Comparison of ENCODE assay signal across 8 mouse cellular contexts in the genomic region with DNA sequence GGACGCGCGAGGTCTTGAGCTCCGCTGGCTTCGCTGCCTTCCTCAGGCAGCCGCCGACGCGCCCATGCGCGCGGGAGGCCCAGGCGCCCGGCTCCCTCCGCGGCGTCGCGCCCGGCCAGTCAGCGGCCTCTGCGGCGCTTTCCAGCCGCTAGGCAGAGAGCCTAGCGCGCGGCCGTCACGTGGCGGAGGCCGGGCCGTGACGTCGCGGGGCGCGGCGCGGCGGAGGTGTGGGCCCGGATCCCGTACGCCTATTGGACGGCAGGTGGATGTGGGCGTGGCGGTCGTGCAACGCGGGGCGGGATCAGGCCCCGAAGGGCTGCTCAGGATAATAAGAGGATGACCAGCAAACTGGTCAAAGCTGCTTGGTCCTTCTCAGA. TPM values are rescaled to one million over a fixed set of nuclear protein-coding genes. Genes with fewer than 3 reads are reported as not detected.
DNase-seq lines count a peak whose midpoint lies in the region; ATAC-seq and TF ChIP-seq lines count a peak whose summit lies in the region.

A gene (minus strand): TSS at position 184 of the 377 bp plus-strand sequence.

- peak within 1 kb of the TSS; percentile 88 for H3K27ac ChIP-seq in hindbrain, embryonic 16.5 days (ENCODE audit: low read depth, low read length)
- peak within 1 kb of the TSS; percentile 91 for H3K27ac ChIP-seq in left cerebral cortex, adult 2 months

- intact Hi-C loops in left cerebral cortex, adult 2 months (cut with DNase I): loop anchor here (1.0 kb wide), 1 partner anchor 18 kb away; no protein-coding TSS in a partner anchor

- H3K4me2 ChIP-seq in hindbrain, embryonic 16.5 days (ENCODE audit: low read length): peak within 1 kb of the TSS; percentile 88

- WGBS in hindbrain, embryonic 16.5 days: under 1% methylated on average over 34 of the region's 51 CpGs

- H3K4me1 ChIP-seq in hindbrain, embryonic 16.5 days (ENCODE audit: control insufficient read depth, insufficient read depth, low read depth, low read length): peaks cover 17% of the 10 kb centered on the region

- H3K36me3 ChIP-seq in hindbrain, embryonic 16.5 days (ENCODE audit: control insufficient read depth, insufficient read depth, low read length): no peaks in the 10 kb centered on the region

- peak; percentile 98 for ATAC-seq in hindbrain, embryonic 16.5 days
- ATAC-seq in megakaryocyte, adult 5-6 weeks (ENCODE audit: poor library complexity, severe bottlenecking): peak; percentile 98

- TF ChIP-seq CTCF in left cerebral cortex, adult 2 months (IDR thresholded peaks at IDR 0.05): no peak

- peak within 1 kb of the TSS; percentile 78 for H3K4me3 ChIP-seq in hindbrain, embryonic 16.5 days (ENCODE audit: low read length)
- peak within 1 kb of the TSS; percentile 90 for H3K4me3 ChIP-seq in left cerebral cortex, adult 2 months

- H3K9me3 ChIP-seq in hindbrain, embryonic 16.5 days (ENCODE audit: control insufficient read depth, low read length): no peaks in the 10 kb centered on the region

- DNase-seq in T-cell, adult 2 months (ENCODE audit: low spot score): peak; percentile 91
- peak; percentile 96 to 98 for DNase-seq in cerebellum, postnatal 36 days
- DNase-seq in gastrocnemius, adult 18-20 months (ENCODE audit: low spot score): peak; percentile 98
- peak; percentile 98 for DNase-seq in left cerebral cortex, adult 2 months (ENCODE audit: extremely low spot score in 1 of 2, low spot score in 2 of 2)
- peak; percentile 96 for DNase-seq in right cerebral cortex, adult 2 months (ENCODE audit: low spot score in 2 of 2)
- DNase-seq in urinary bladder, postnatal 14 days (ENCODE audit: low spot score): peak; percentile 97

- H3K9ac ChIP-seq in hindbrain, embryonic 16.5 days (ENCODE audit: low read depth, low read length): peak within 1 kb of the TSS; percentile 86

- H3K27me3 ChIP-seq in hindbrain, embryonic 16.5 days (replicated peaks; ENCODE audit: control insufficient read depth, insufficient read depth, low read length): no peaks in the 10 kb centered on the region

RNA-seq across cellular contexts. Expression of the gene that starts here (rescaled TPM):
- total RNA-seq in gastrocnemius, adult 18-20 months (2021): 10 to 100 TPM; 10.8 to 14.4 TPM
- 33.2 and 37.2 TPM in 2 replicates for polyA plus RNA-seq in hindbrain, embryonic 16.5 days (2015; fragmentation: Nextera tagmentation; extraction: Ambion mirVana)
- total RNA-seq in left cerebral cortex, adult 2 months (2021): 10 to 100 TPM; 25.9 to 30.2 TPM
- 1.7 and 2.3 TPM in 2 replicates for total RNA-seq in megakaryocyte, adult 5-6 weeks (2015)
- total RNA-seq in megakaryocyte, adult 5-6 weeks (2017): 1.1 and 1.7 TPM in 2 replicates

Comparison
In these comparisons a context has a peak if more than half of its experiments do, and no peak if none do; other contexts are left out.
1. Peak in every context shown above with its lines: DNase-seq, ATAC-seq, H3K4me3 ChIP-seq and H3K27ac ChIP-seq.